Mouse (Mus musculus) monocyte, adult 2 months (primary cell): ENCODE measurements around the gene Cplx1.
"Not testable (repeated sequence)": the region's sequence is repeated elsewhere in the genome, so short reads cannot be mapped to it uniquely, and the experiment has no call there.

ENCODE experiments used
- DNase-seq, 2 experiments: peaks; one replicate each; pipeline ENCODE4 v3.0.0; 2022; ENCODE audit warnings: low spot score in 2 of 2, low read depth in 1 of 2

Cplx1 gene

GRCm38 (mm10) chr5:108516655-108517054, 33.2 kb downstream of the Cplx1 start:
- no peak for DNase-seq

- no peak for DNase-seq
Measured at GRCm38 (mm10) chr5:108515581-108516361, 34.1 kb downstream of the Cplx1 start.

- no peak for DNase-seq
Measured at GRCm38 (mm10) chr5:108502286-108502685, 47.5 kb downstream of the Cplx1 start.

- no peak for DNase-seq
Measured at GRCm38 (mm10) chr5:108501573-108501972, 48.3 kb downstream of the Cplx1 start.

- not testable (repeated sequence) for DNase-seq
Measured at GRCm38 (mm10) chr5:108486148-108486547, 63.7 kb downstream of the Cplx1 start.

- DNase-seq: peak; percentile 12 to 16
Measured at GRCm38 (mm10) chr5:108485239-108485638, 64.6 kb downstream of the Cplx1 start.

- no peak for DNase-seq
Measured at GRCm38 (mm10) chr5:108483006-108483405, 66.8 kb downstream of the Cplx1 start.

GRCm38 (mm10) chr5:108475977-108476376, 73.8 kb downstream of the Cplx1 start:
- DNase-seq: no peak

GRCm38 (mm10) chr5:108473737-108474136, 76.1 kb downstream of the Cplx1 start:
- DNase-seq: no peak

GRCm38 (mm10) chr5:108469617-108470016, 80.2 kb downstream of the Cplx1 start:
- no peak for DNase-seq
